8 mouse cellular contexts compared by ENCODE assay signal in genomic region chr8:120693861-120694493, GRCm38 (mm10). TPM values are rescaled to one million over a fixed set of nuclear protein-coding genes. Genes with fewer than 3 reads are reported as not detected.
DNase-seq lines count a peak whose midpoint lies in the region; ATAC-seq and TF ChIP-seq lines count a peak whose summit lies in the region.

No protein-coding gene starts in this region.

- no peaks in the 10 kb centered on the region for H3K36me3 ChIP-seq in lung, embryonic 14.5 days (ENCODE audit: insufficient read depth)
- H3K36me3 ChIP-seq in forebrain, postnatal 0 days (ENCODE audit: insufficient read depth): no peaks in the 10 kb centered on the region

- H3K4me2 ChIP-seq in lung, embryonic 14.5 days: peak overlapping the region; percentile 42
- no peak overlapping the region for H3K4me2 ChIP-seq in forebrain, postnatal 0 days (ENCODE audit: low read depth)

- no peak for TF ChIP-seq POLR2A in lung, adult 2 months (IDR thresholded peaks at IDR 0.05; ENCODE audit: borderline replicate concordance, extremely low read depth, low read depth, low read length)

- no peak overlapping the region for H3K4me3 ChIP-seq in lung, embryonic 14.5 days (ENCODE audit: low read depth, low read length)
- no peak overlapping the region for H3K4me3 ChIP-seq in lung, adult 2 months (replicated peaks; ENCODE audit: extremely low read depth, low read depth, low read length)
- no peak overlapping the region for H3K4me3 ChIP-seq in forebrain, postnatal 0 days (ENCODE audit: low read depth, low read length)

- H3K9ac ChIP-seq in lung, embryonic 14.5 days: no peak overlapping the region
- no peak overlapping the region for H3K9ac ChIP-seq in forebrain, postnatal 0 days

- peaks cover 39% of the 10 kb centered on the region for H3K4me1 ChIP-seq in lung, embryonic 14.5 days (ENCODE audit: insufficient read depth)
- H3K4me1 ChIP-seq in lung, adult 2 months (ENCODE audit: control insufficient read depth, insufficient read depth, low read length): peaks cover 6% of the 10 kb centered on the region
- no peaks in the 10 kb centered on the region for H3K4me1 ChIP-seq in forebrain, postnatal 0 days (ENCODE audit: insufficient read depth)

- no peak for TF ChIP-seq CTCF in lung, embryonic 14.5 days (IDR thresholded peaks at IDR 0.05; ENCODE audit: low read depth)
- no peak for TF ChIP-seq CTCF in lung, adult 2 months (IDR thresholded peaks at IDR 0.05; ENCODE audit: insufficient read depth, low read length)
- no peak for TF ChIP-seq CTCF in forebrain, postnatal 0 days (IDR thresholded peaks at IDR 0.05; ENCODE audit: low read depth)

- peak; percentile 94 for DNase-seq in lung, embryonic 14.5 days
- no peak for DNase-seq in lung, adult 2 months
- DNase-seq in c-Kit-positive CD71-positive TER-119-positive erythroid progenitor cells, embryonic 14.5 days (ENCODE audit: low spot score): peak; percentile 59
- peak; percentile 70 for DNase-seq in kidney, postnatal 14 days
- no peak for DNase-seq in forebrain, postnatal 0 days
- no peak for DNase-seq in adipocyte (ENCODE audit: low spot score)
- no peak for DNase-seq in right cerebral cortex, postnatal 36 days (ENCODE audit: low spot score in 2 of 2)

- no peaks in the 10 kb centered on the region for H3K9me3 ChIP-seq in lung, embryonic 14.5 days (ENCODE audit: low read depth, low read length)
- no peaks in the 10 kb centered on the region for H3K9me3 ChIP-seq in forebrain, postnatal 0 days (ENCODE audit: low read length)

- peak overlapping the region; percentile 54; the same call in 1 of the 2 replicates for H3K27ac ChIP-seq in lung, embryonic 14.5 days (ENCODE audit: low read depth)
- H3K27ac ChIP-seq in forebrain, postnatal 0 days (ENCODE audit: low read depth, low read length): no peak overlapping the region

- no peaks in the 10 kb centered on the region for H3K27me3 ChIP-seq in lung, embryonic 14.5 days (ENCODE audit: insufficient read depth, low read length)
- no peaks in the 10 kb centered on the region for H3K27me3 ChIP-seq in forebrain, postnatal 0 days (ENCODE audit: insufficient read depth, low read length)

- 9% methylated on average over 22 of the region's 22 CpGs for WGBS in lung, embryonic 14.5 days
- 26% methylated on average over 22 of the region's 22 CpGs for WGBS in lung, adult 2 months
- 57% methylated on average over 22 of the region's 22 CpGs for WGBS in forebrain, postnatal 0 days

- peak; percentile 93 for ATAC-seq in lung, embryonic 14.5 days (ENCODE audit: insufficient read depth)
- peak; percentile 83 for ATAC-seq in megakaryocyte-erythroid progenitor cell, adult 5-6 weeks (replicated peaks; ENCODE audit: low FRiP score, low TSS enrichment, poor library complexity, severe bottlenecking)
- ATAC-seq in forebrain, postnatal 0 days: no peak

RNA-seq across cellular contexts. Expression of gene Emc8, which starts 25.6 kb away (rescaled TPM):
- 289 and 315 TPM in 2 replicates for polyA plus RNA-seq in lung, embryonic 14.5 days (2014; fragmentation: Nextera tagmentation; extraction: Ambion mirVana)
- polyA plus RNA-seq in lung, adult 2 months (2012; rRNA removed): 56.8 and 71.2 TPM in 2 replicates
- total RNA-seq in megakaryocyte-erythroid progenitor cell, adult 5-6 weeks (2014; fragmentation: Nextera tagmentation): 32.8 and 36.5 TPM in 2 replicates
- total RNA-seq in megakaryocyte-erythroid progenitor cell, adult 5-6 weeks (2017): 69.8 and 87.1 TPM in 2 replicates
- total RNA-seq in forebrain, postnatal 0 days (2014; rRNA removed): 29.1 and 43.7 TPM in 2 replicates
- polyA plus RNA-seq in forebrain, postnatal 0 days (2015; fragmentation: Nextera tagmentation; extraction: Ambion mirVana): 104 and 113 TPM in 2 replicates

RNA-seq across cellular contexts. Expression of gene Cox4i1, which starts 26.0 kb away (rescaled TPM):
- 941 and 956 TPM in 2 replicates for polyA plus RNA-seq in lung, embryonic 14.5 days (2014; fragmentation: Nextera tagmentation; extraction: Ambion mirVana)
- polyA plus RNA-seq in lung, adult 2 months (2012; rRNA removed): 606 and 728 TPM in 2 replicates
- total RNA-seq in megakaryocyte-erythroid progenitor cell, adult 5-6 weeks (2014; fragmentation: Nextera tagmentation): 1,045 and 1,237 TPM in 2 replicates
- 386 and 612 TPM in 2 replicates for total RNA-seq in megakaryocyte-erythroid progenitor cell, adult 5-6 weeks (2017)
- 436 and 703 TPM in 2 replicates for total RNA-seq in forebrain, postnatal 0 days (2014; rRNA removed)
- 1,351 and 1,499 TPM in 2 replicates for polyA plus RNA-seq in forebrain, postnatal 0 days (2015; fragmentation: Nextera tagmentation; extraction: Ambion mirVana)

RNA-seq across cellular contexts. Expression of gene Gm27021, which starts 26.1 kb away (rescaled TPM):
- polyA plus RNA-seq in lung, embryonic 14.5 days (2014; fragmentation: Nextera tagmentation; extraction: Ambion mirVana): 2.6 and 5.0 TPM in 2 replicates
- polyA plus RNA-seq in lung, adult 2 months (2012; rRNA removed): 0.92 and 1.3 TPM in 2 replicates
- total RNA-seq in megakaryocyte-erythroid progenitor cell, adult 5-6 weeks (2014; fragmentation: Nextera tagmentation): not detected in 2 replicates
- total RNA-seq in megakaryocyte-erythroid progenitor cell, adult 5-6 weeks (2017): not detected in 2 replicates
- total RNA-seq in forebrain, postnatal 0 days (2014; rRNA removed): 7.0 and 9.2 TPM in 2 replicates
- polyA plus RNA-seq in forebrain, postnatal 0 days (2015; fragmentation: Nextera tagmentation; extraction: Ambion mirVana): 12.4 and 14.8 TPM in 2 replicates

RNA-seq across cellular contexts. Expression of gene Irf8, which starts 42.2 kb away (rescaled TPM):
- 8.5 and 10.1 TPM in 2 replicates for polyA plus RNA-seq in lung, embryonic 14.5 days (2014; fragmentation: Nextera tagmentation; extraction: Ambion mirVana)
- polyA plus RNA-seq in lung, adult 2 months (2012; rRNA removed): 38.6 and 44.7 TPM in 2 replicates
- total RNA-seq in megakaryocyte-erythroid progenitor cell, adult 5-6 weeks (2014; fragmentation: Nextera tagmentation): 1.0 and 1.3 TPM in 2 replicates
- total RNA-seq in megakaryocyte-erythroid progenitor cell, adult 5-6 weeks (2017): 3.7 and 6.9 TPM in 2 replicates
- 2.8 and 3.3 TPM in 2 replicates for total RNA-seq in forebrain, postnatal 0 days (2014; rRNA removed)
- 4.6 and 5.8 TPM in 2 replicates for polyA plus RNA-seq in forebrain, postnatal 0 days (2015; fragmentation: Nextera tagmentation; extraction: Ambion mirVana)

RNA-seq across cellular contexts. Expression of gene 1190005I06Rik, which starts 46.5 kb away (rescaled TPM):
- 3.1 and 5.1 TPM in 2 replicates for polyA plus RNA-seq in lung, embryonic 14.5 days (2014; fragmentation: Nextera tagmentation; extraction: Ambion mirVana)
- 2.4 and 6.2 TPM in 2 replicates for polyA plus RNA-seq in lung, adult 2 months (2012; rRNA removed)
- not detected in 2 replicates for total RNA-seq in megakaryocyte-erythroid progenitor cell, adult 5-6 weeks (2014; fragmentation: Nextera tagmentation)
- not detected in 2 replicates for total RNA-seq in megakaryocyte-erythroid progenitor cell, adult 5-6 weeks (2017)
- total RNA-seq in forebrain, postnatal 0 days (2014; rRNA removed): 18.5 and 25.9 TPM in 2 replicates
- polyA plus RNA-seq in forebrain, postnatal 0 days (2015; fragmentation: Nextera tagmentation; extraction: Ambion mirVana): 21.7 and 22.7 TPM in 2 replicates

Comparison
In these comparisons a context has a peak if more than half of its experiments do, and no peak if none do; other contexts are left out.
1. DNase-seq: peak in lung, embryonic 14.5 days (single experiment), c-Kit-positive CD71-positive TER-119-positive erythroid progenitor cells, embryonic 14.5 days (single experiment) and kidney, postnatal 14 days (single experiment); none in lung, adult 2 months (single experiment), forebrain, postnatal 0 days (single experiment), adipocyte (single experiment) and right cerebral cortex, postnatal 36 days (0 of 2).